Comparison of ENCODE assay signal across 26 mouse cellular contexts in genomic region chr8:61897402-61897801, GRCm38 (mm10). TPM values are rescaled to one million over a fixed set of nuclear protein-coding genes. Genes with fewer than 3 reads are reported as not detected.
DNase-seq lines count a peak whose midpoint lies in the region; ATAC-seq and TF ChIP-seq lines count a peak whose summit lies in the region.
"Had no signal": no experiment of that assay in that cellular context is flagged by ENCODE, and none has a peak within 500 bp of the region (broad histone marks: within the 10 kb centered on the region; RNA-seq: fewer than 3 reads in every experiment).

No protein-coding gene starts in this region.

- TF ChIP-seq CTCF in heart, postnatal 0 days (IDR thresholded peaks at IDR 0.05; ENCODE audit: low read depth): peak; percentile 21; the same call in 1 of the 2 replicates

- no peaks in the 10 kb centered on the region for H3K27me3 ChIP-seq in heart, embryonic 11.5 days (ENCODE audit: control insufficient read depth, insufficient read depth, low read length)
- H3K27me3 ChIP-seq in heart, postnatal 0 days (ENCODE audit: control insufficient read depth, insufficient read depth, low read length): no peaks in the 10 kb centered on the region
- no peaks in the 10 kb centered on the region for H3K27me3 ChIP-seq in myocyte (ENCODE audit: control insufficient read depth, insufficient read depth, insufficient read length)
- H3K27me3 ChIP-seq: CH12.LX; intestine, embryonic 15.5 days; limb, embryonic 12.5 days; neural tube, embryonic 15.5 days; stomach, embryonic 15.5 days had no signal

- no peak overlapping the region for H3K4me3 ChIP-seq in heart, embryonic 11.5 days (ENCODE audit: low read depth, low read length)
- H3K4me3 ChIP-seq in heart, postnatal 0 days (ENCODE audit: low read depth, low read length): no peak overlapping the region
- no peak overlapping the region for H3K4me3 ChIP-seq in myocyte
- H3K4me3 ChIP-seq: intestine, embryonic 15.5 days; layer of hippocampus, adult 2 months; limb, embryonic 12.5 days; neural tube, embryonic 15.5 days; stomach, embryonic 15.5 days had no signal

- peaks cover 21% of the 10 kb centered on the region for H3K4me1 ChIP-seq in heart, embryonic 11.5 days (ENCODE audit: control insufficient read depth, insufficient read depth, low read length)
- peaks cover 13% of the 10 kb centered on the region for H3K4me1 ChIP-seq in heart, postnatal 0 days (ENCODE audit: control insufficient read depth, insufficient read depth)
- H3K4me1 ChIP-seq: intestine, embryonic 15.5 days; limb, embryonic 12.5 days; neural tube, embryonic 15.5 days; stomach, embryonic 15.5 days had no signal

- no peak for TF ChIP-seq POLR2A in myocyte (IDR thresholded peaks at IDR 0.05; ENCODE audit: insufficient read length, low read depth)

- H3K9ac ChIP-seq in heart, embryonic 11.5 days (ENCODE audit: low read depth, low read length): 0 out of 2 replicates have a peak overlapping the region, but pooled peaks have one; percentile 34
- H3K9ac ChIP-seq in heart, postnatal 0 days (replicated peaks; ENCODE audit: low read depth, low read length): peak overlapping the region; percentile 40; the same call in 1 of the 2 replicates
- H3K9ac ChIP-seq: intestine, embryonic 15.5 days; limb, embryonic 12.5 days; liver, postnatal 0 days; neural tube, embryonic 15.5 days; stomach, embryonic 15.5 days had no signal

- no peak for TF ChIP-seq EP300 in heart, postnatal 0 days (IDR thresholded peaks at IDR 0.05; ENCODE audit: low read depth)

- peak overlapping the region; percentile 51 for H3K4me2 ChIP-seq in heart, embryonic 11.5 days
- H3K4me2 ChIP-seq in heart, postnatal 0 days (ENCODE audit: low read depth, low read length): peak overlapping the region; percentile 39
- peak overlapping the region; percentile 42 for H3K4me2 ChIP-seq in myocyte (ENCODE audit: low read depth)
- H3K4me2 ChIP-seq: intestine, embryonic 15.5 days; limb, embryonic 12.5 days; liver, embryonic 11.5 days; neural tube, embryonic 15.5 days; stomach, embryonic 15.5 days had no signal

- H3K36me3 ChIP-seq in heart, embryonic 11.5 days (ENCODE audit: control insufficient read depth, insufficient read depth, low read length): no peaks in the 10 kb centered on the region; the same call in 1 of the 2 replicates
- H3K36me3 ChIP-seq in heart, postnatal 0 days (replicated peaks; ENCODE audit: control insufficient read depth, insufficient read depth, low read length): peaks cover 3% of the 10 kb centered on the region; the same call in 1 of the 2 replicates
- H3K36me3 ChIP-seq in myocyte (ENCODE audit: control insufficient read depth, insufficient read depth): no peaks in the 10 kb centered on the region
- H3K36me3 ChIP-seq: G1E; intestine, embryonic 15.5 days; limb, embryonic 12.5 days; neural tube, embryonic 15.5 days; stomach, embryonic 15.5 days had no signal

- H3ac ChIP-seq in myocyte (ENCODE audit: control insufficient read depth, insufficient read length): no peak overlapping the region

- intact Hi-C loops in heart, postnatal 36 days (cut with DNase I): no loop called here

- H3K79me2 ChIP-seq in myocyte (ENCODE audit: control insufficient read depth, insufficient read depth): peaks cover 21% of the 10 kb centered on the region

- 0 out of 2 replicates have a peak overlapping the region, but pooled peaks have one; percentile 29 for H3K27ac ChIP-seq in heart, embryonic 11.5 days (ENCODE audit: low read depth, low read length)
- H3K27ac ChIP-seq in heart, postnatal 0 days (ENCODE audit: low read depth): peak overlapping the region; percentile 52
- H3K27ac ChIP-seq: intestine, embryonic 15.5 days; layer of hippocampus, adult 2 months; limb, embryonic 12.5 days; neural tube, embryonic 15.5 days; stomach, embryonic 15.5 days had no signal

- 54% methylated on average over 1 of the region's 1 CpGs for WGBS in heart, embryonic 11.5 days (ENCODE audit: insufficient replicate concordance)
- WGBS in heart, postnatal 0 days: 33% methylated on average over 1 of the region's 1 CpGs

- peak; percentile 52; the same call in 1 of the 2 replicates for ATAC-seq in heart, embryonic 11.5 days (replicated peaks; ENCODE audit: insufficient number of reproducible peaks, low FRiP score, low TSS enrichment)
- ATAC-seq in heart, postnatal 0 days (ENCODE audit: insufficient read depth, low read depth): peak; percentile 58
- ATAC-seq in granulocyte monocyte progenitor cell, adult 5-6 weeks (replicated peaks; ENCODE audit: poor library complexity, severe bottlenecking): peak; percentile 34
- ATAC-seq: forebrain, embryonic 14.5 days; hindbrain, embryonic 16.5 days; intestine, embryonic 15.5 days had no signal

- no peaks in the 10 kb centered on the region for H3K9me3 ChIP-seq in heart, embryonic 11.5 days (replicated peaks; ENCODE audit: control insufficient read depth, low read length)
- no peaks in the 10 kb centered on the region for H3K9me3 ChIP-seq in heart, postnatal 0 days (replicated peaks; ENCODE audit: control insufficient read depth, low read length)
- H3K9me3 ChIP-seq: G1E; intestine, embryonic 15.5 days; limb, embryonic 12.5 days; neural tube, embryonic 15.5 days; stomach, embryonic 15.5 days had no signal

- DNase-seq in heart, postnatal 36 days: no peak
- DNase-seq in heart, postnatal 0 days (ENCODE audit: low spot score): no peak
- no peak for DNase-seq in heart, postnatal 4 days
- no peak for DNase-seq in c-Kit-positive CD71-positive TER-119-positive erythroid progenitor cells, embryonic 14.5 days (ENCODE audit: low spot score)
- DNase-seq: adrenal gland, adult 2 months; B cell, adult 2 months; cerebellum, adult 8-10 months; cerebellum, postnatal 36 days; kidney, adult 8-10 months; kidney, postnatal 25 days; liver, postnatal 0 days; lung, postnatal 10 days; thymus, postnatal 36 days had no signal

TF ChIP-seq in myocyte, 11 proteins besides CTCF, POLR2A, EP300 and RAD21:
- TF ChIP-seq MYOG (IDR thresholded peaks at IDR 0.05; ENCODE audit: control insufficient read depth in 1 of 3, insufficient read depth in 1 of 3, insufficient read length in 2 of 3, low read depth in 2 of 3) (peak in 1 of 3 experiments; percentile 54), USF1 (IDR thresholded peaks at IDR 0.05; ENCODE audit: low read depth) (no peak), MYOD1 (IDR thresholded peaks at IDR 0.05; ENCODE audit: control insufficient read depth in 1 of 3, insufficient read length in 2 of 3, low read depth in 2 of 3) (peak in 2 of 3 experiments; percentile 24 to 94), E2F4 (IDR thresholded peaks at IDR 0.05; ENCODE audit: insufficient read depth) (no peak), POLR2AphosphoS2 (IDR thresholded peaks at IDR 0.05; ENCODE audit: insufficient read length, low read depth) (no peak), SRF (IDR thresholded peaks at IDR 0.05; ENCODE audit: control insufficient read depth, insufficient read length, low read depth) (no peak), REST (IDR thresholded peaks at IDR 0.05; ENCODE audit: insufficient read depth, insufficient read length) (no peak)
TF ChIP-seq in myocyte: peak in this region for 2.

RNA-seq across cellular contexts. Expression of gene Palld, which starts 5.1 kb away (rescaled TPM):
- polyA plus RNA-seq in heart, embryonic 11.5 days (2014; fragmentation: Nextera tagmentation; extraction: Ambion mirVana): 157 and 186 TPM in 2 replicates
- 100 to 1,000 TPM; 211 to 235 TPM for total RNA-seq in heart, postnatal 36 days (2021)
- 103 and 111 TPM in 2 replicates for total RNA-seq in heart, postnatal 0 days (2014; rRNA removed; ENCODE audit: low replicate concordance)
- 121 and 127 TPM in 2 replicates for polyA plus RNA-seq in heart, postnatal 0 days (2015; fragmentation: Nextera tagmentation; extraction: Ambion mirVana)
- total RNA-seq in heart, postnatal 4 days (2021): 100 to 1,000 TPM; 311 to 316 TPM
- total RNA-seq in granulocyte monocyte progenitor cell, adult 5-6 weeks (2014; fragmentation: Nextera tagmentation): not detected in 2 replicates
- not detected in 2 replicates for total RNA-seq in granulocyte monocyte progenitor cell, adult 5-6 weeks (2017)
- 52.4 TPM for polyA plus RNA-seq in myocyte (2012; fragmentation: generic; extraction: Trizol)
- polyA plus RNA-seq: G1E had no signal

RNA-seq across cellular contexts. Expression of gene Ddx60, which starts 30.5 kb away (rescaled TPM):
- polyA plus RNA-seq in heart, embryonic 11.5 days (2014; fragmentation: Nextera tagmentation; extraction: Ambion mirVana): 1.7 TPM in 2 replicates
- total RNA-seq in heart, postnatal 36 days (2021): 1 to 10 TPM; 1.3 to 3.1 TPM
- total RNA-seq in heart, postnatal 0 days (2014; rRNA removed; ENCODE audit: low replicate concordance): 1.5 and 2.6 TPM in 2 replicates
- 4.5 and 4.7 TPM in 2 replicates for polyA plus RNA-seq in heart, postnatal 0 days (2015; fragmentation: Nextera tagmentation; extraction: Ambion mirVana)
- total RNA-seq in heart, postnatal 4 days (2021): 1 to 10 TPM; 1.5 to 2.3 TPM
- total RNA-seq in granulocyte monocyte progenitor cell, adult 5-6 weeks (2014; fragmentation: Nextera tagmentation): 0.82 and 3.1 TPM in 2 replicates
- 3.3 and 4.7 TPM in 2 replicates for total RNA-seq in granulocyte monocyte progenitor cell, adult 5-6 weeks (2017)
- 0.04 TPM for polyA plus RNA-seq in myocyte (2012; fragmentation: generic; extraction: Trizol)
- polyA plus RNA-seq: G1E had no signal

Comparison
In these comparisons a context has a peak if more than half of its experiments do, and no peak if none do; other contexts are left out.
1. RNA of gene Palld, which starts 5.1 kb away (total RNA-seq): 311 to 316 TPM in heart, postnatal 4 days, 211 to 235 TPM in heart, postnatal 36 days and 103 to 111 TPM in heart, postnatal 0 days; not detected in granulocyte monocyte progenitor cell, adult 5-6 weeks; every median in the first group is over 100 times any median in the second.
2. Peak in every context shown above with its lines, with median percentiles within 50 percentile points of each other: ATAC-seq and H3K4me2 ChIP-seq.